Mouse (Mus musculus) stomach, embryonic 16.5 days (tissue): Measurements from ENCODE around the gene Sart1. TPM values are rescaled to one million over a fixed set of nuclear protein-coding genes. Genes with fewer than 3 reads are reported as not detected.

Experiments
- ATAC-seq: fragments of 200-750 bp; cut with Nextera tagmentation; 2 replicates; pipeline ENCODE4 v1.8.0; 2017; ENCODE audit warnings: moderate number of reproducible peaks, moderate TSS enrichment; ENCODE audit not compliant: insufficient read depth, low FRiP score
- H3K27ac ChIP-seq: fragments of 300-500 bp; sonication (generic); 2 replicates; pipeline ENCODE4 v1.5.1; 2014; ENCODE audit warnings: low read length
- H3K27me3 ChIP-seq: fragments of 300-500 bp; sonication (generic); 2 replicates; pipeline ENCODE4 v1.6.1; 2014; ENCODE audit warnings: low read length, control low read depth, mixed read lengths; ENCODE audit not compliant: control insufficient read depth, insufficient read depth
- H3K36me3 ChIP-seq: fragments of 300-500 bp; sonication (generic); 2 replicates; pipeline ENCODE4 v1.6.1; 2014; ENCODE audit warnings: low read length; ENCODE audit not compliant: control insufficient read depth, insufficient read depth
- H3K4me1 ChIP-seq: fragments of 300-500 bp; sonication (generic); 2 replicates; pipeline ENCODE4 v1.6.1; 2014; ENCODE audit warnings: low read length, control low read depth, mixed read lengths; ENCODE audit not compliant: control insufficient read depth, insufficient read depth
- H3K4me2 ChIP-seq: fragments of 300-500 bp; sonication (generic); 2 replicates; pipeline ENCODE4 v1.6.1; 2014; ENCODE audit warnings: low read depth, low read length, mixed read lengths
- H3K4me3 ChIP-seq: fragments of 300-500 bp; sonication (generic); replicated peaks from 2 replicates; pipeline ENCODE4 v1.5.1; 2014; ENCODE audit warnings: mild to moderate bottlenecking, low read length
- H3K9ac ChIP-seq: fragments of 300-500 bp; sonication (generic); 2 replicates; pipeline ENCODE4 v1.6.1; 2014; ENCODE audit warnings: low read length
- H3K9me3 ChIP-seq: fragments of 300-500 bp; sonication (generic); replicated peaks from 2 replicates; pipeline ENCODE4 v1.6.1; 2016; ENCODE audit warnings: low read length, control low read depth; ENCODE audit not compliant: control insufficient read depth
- WGBS: fragments of 180-500 bp; shearing (Covaris S2); extraction: QIAGEN DNeasy Blood & Tissue Kit; methylation state at CpG from one replicate; pipeline ENCODE4 v1.1.7; 2014; 5-methylcytosine and 5-hydroxymethylcytosine counted together
- polyA plus RNA-seq: library from polyadenylated mRNA; unstranded; fragments of >200 nt; fragmentation: Nextera tagmentation; extraction: Ambion mirVana; gene quantifications from 2 replicates; pipeline ENCODE4 v1.2.1, GENCODE M21; 2015

The Sart1 gene
- 54.1 and 56.4 TPM in 2 replicates for polyA plus RNA-seq

DNA sequence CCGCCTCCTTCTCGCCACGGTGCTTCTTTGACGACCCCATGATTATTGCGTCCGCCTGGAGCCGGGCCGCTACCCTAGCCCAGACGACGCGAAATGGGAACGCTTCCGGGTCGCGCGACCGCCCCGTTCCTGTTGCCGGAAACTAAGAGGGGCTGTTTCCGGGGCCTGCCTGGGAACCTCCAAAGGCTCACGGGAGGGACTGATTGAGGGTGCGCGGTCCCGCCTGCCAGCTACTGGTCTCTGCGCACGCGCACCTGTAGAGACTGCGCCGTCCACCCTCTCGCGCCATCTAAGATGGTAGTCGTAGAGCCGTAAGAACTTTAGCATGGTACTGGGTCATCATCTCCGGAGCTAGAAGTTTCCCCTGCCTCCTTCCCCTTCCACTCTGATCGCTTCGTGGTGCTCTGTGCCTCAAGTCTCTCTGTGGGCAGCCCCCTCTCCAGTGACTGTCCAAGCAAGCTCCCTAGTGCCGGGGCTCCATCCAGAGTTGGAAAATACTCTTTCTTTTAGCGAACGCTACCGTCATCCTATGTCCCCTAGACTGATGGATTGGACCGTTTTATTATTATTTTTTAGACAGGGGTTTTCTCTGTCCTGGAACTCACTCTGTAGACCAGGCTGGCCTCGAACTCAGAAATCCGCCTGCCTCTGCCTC is at the start of gene Sart1:
Gene Sart1 (minus strand): TSS at position 116 of the 655 bp plus-strand sequence.
- H3K9me3 ChIP-seq, result no peaks in the 10 kb centered on the region
- ATAC-seq, result peak; percentile 97
- H3K9ac ChIP-seq, result peak within 1 kb of the TSS; percentile 94
- H3K4me2 ChIP-seq, result peak within 1 kb of the TSS; percentile 89
- H3K4me3 ChIP-seq, result peak within 1 kb of the TSS; percentile 98
- H3K4me1 ChIP-seq, result peaks cover 31% of the 10 kb centered on the region; the same call in 1 of the 2 replicates
- H3K36me3 ChIP-seq, result peaks cover 11% of the 10 kb centered on the region
- H3K27me3 ChIP-seq, result no peaks in the 10 kb centered on the region
- 2% methylated on average over 43 of the region's 43 CpGs for WGBS
- H3K27ac ChIP-seq, result peak within 1 kb of the TSS; percentile 90

GRCm38 (mm10) chr19:5433951-5434350 is 45.4 kb upstream of the Sart1 start:
- H3K27ac ChIP-seq, result peak overlapping the region; percentile 72
- ATAC-seq, result no peak
- H3K9ac ChIP-seq, result peak overlapping the region; percentile 68; the same call in 1 of the 2 replicates
- peaks cover 16% of the 10 kb centered on the region for H3K4me1 ChIP-seq
- peak overlapping the region; percentile 71 for H3K4me2 ChIP-seq
- H3K36me3 ChIP-seq, result no peaks in the 10 kb centered on the region
- no peaks in the 10 kb centered on the region for H3K9me3 ChIP-seq
- no peaks in the 10 kb centered on the region for H3K27me3 ChIP-seq
- H3K4me3 ChIP-seq, result no peak overlapping the region
- WGBS, result 55% methylated on average over 7 of the region's 7 CpGs

- H3K27me3 ChIP-seq, result no peaks in the 10 kb centered on the region
- peak overlapping the region; percentile 71 for H3K4me2 ChIP-seq
- peaks cover 16% of the 10 kb centered on the region for H3K4me1 ChIP-seq
- H3K27ac ChIP-seq, result peak overlapping the region; percentile 72
- no peaks in the 10 kb centered on the region for H3K9me3 ChIP-seq
- H3K9ac ChIP-seq, result peak overlapping the region; percentile 68
- WGBS, result 4% methylated on average over 16 of the region's 16 CpGs
- H3K4me3 ChIP-seq, result peak overlapping the region; percentile 42
- peak; percentile 71 for ATAC-seq
- H3K36me3 ChIP-seq, result no peaks in the 10 kb centered on the region
Measured at GRCm38 (mm10) chr19:5432992-5433852, 44.7 kb upstream of the Sart1 start.

GRCm38 (mm10) chr19:5431911-5432464 is 43.5 kb upstream of the Sart1 start:
- Histone ChIP-seq H3K9me3 (no peaks in the 10 kb centered on the region), H3K36me3 (no peaks in the 10 kb centered on the region), H3K4me3 (no peak overlapping the region), H3K27me3 (no peaks in the 10 kb centered on the region), H3K4me2 (no peak overlapping the region), H3K27ac (no peak overlapping the region), H3K4me1 (peaks cover 19% of the 10 kb centered on the region), H3K9ac (no peak overlapping the region)
- 70% methylated on average over 4 of the region's 4 CpGs for WGBS
- ATAC-seq, result no peak

DNA sequence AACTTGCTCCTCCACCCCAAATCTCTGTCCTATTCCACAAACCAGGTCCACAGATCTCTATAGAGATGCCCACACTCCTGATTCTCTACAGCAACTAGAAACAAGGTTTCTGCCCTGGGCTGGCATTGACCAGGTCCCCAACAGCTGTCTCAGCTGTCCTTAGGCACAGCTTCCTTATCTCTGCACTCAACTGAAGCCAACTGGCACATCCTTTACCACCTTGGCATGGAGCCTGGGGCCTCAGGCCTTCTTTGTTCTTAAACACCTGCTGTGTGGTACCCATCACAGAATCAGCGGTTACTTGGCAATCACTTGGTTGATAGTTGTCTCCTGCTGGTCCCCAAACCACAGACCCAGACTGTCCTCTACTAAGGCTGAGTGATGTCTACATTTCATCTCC is 41.9 kb upstream of the Sart1 start:
- no peak overlapping the region for H3K9ac ChIP-seq
- H3K9me3 ChIP-seq, result no peaks in the 10 kb centered on the region
- no peak for ATAC-seq
- no peak overlapping the region for H3K4me2 ChIP-seq
- no peaks in the 10 kb centered on the region for H3K36me3 ChIP-seq
- no peak overlapping the region for H3K27ac ChIP-seq
- peaks cover 32% of the 10 kb centered on the region for H3K4me1 ChIP-seq
- no peaks in the 10 kb centered on the region for H3K27me3 ChIP-seq
- WGBS, result 83% methylated on average over 1 of the region's 1 CpGs
- no peak overlapping the region for H3K4me3 ChIP-seq

GRCm38 (mm10) chr19:5429806-5430205 is 41.3 kb upstream of the Sart1 start:
- WGBS, result 57% methylated on average over 8 of the region's 8 CpGs
- no peaks in the 10 kb centered on the region for H3K9me3 ChIP-seq
- H3K4me3 ChIP-seq, result no peak overlapping the region
- H3K9ac ChIP-seq, result no peak overlapping the region
- no peaks in the 10 kb centered on the region for H3K36me3 ChIP-seq
- H3K27ac ChIP-seq, result no peak overlapping the region
- H3K27me3 ChIP-seq, result no peaks in the 10 kb centered on the region
- no peak for ATAC-seq
- peaks cover 32% of the 10 kb centered on the region for H3K4me1 ChIP-seq
- no peak overlapping the region for H3K4me2 ChIP-seq

DNA sequence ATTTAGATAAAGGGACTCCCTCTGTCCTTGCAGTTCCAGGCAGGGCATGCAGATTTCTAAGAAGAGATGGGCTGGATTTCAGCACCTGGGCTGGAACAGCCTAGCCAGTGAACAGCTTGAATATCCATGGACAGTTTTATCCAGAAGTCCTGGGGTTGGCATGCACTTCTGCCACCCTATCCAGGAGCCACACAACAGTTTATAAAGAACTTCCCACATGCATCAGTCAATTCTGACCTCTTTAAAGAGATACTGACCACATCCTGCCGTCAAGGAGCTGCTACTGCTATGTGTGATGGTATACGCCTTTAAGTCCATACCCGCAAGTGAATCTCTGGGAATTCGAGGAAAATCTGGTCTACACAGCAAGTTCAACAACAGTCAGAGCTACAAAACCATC is 40.7 kb upstream of the Sart1 start:
- Histone ChIP-seq H3K27ac (no peak overlapping the region), H3K4me3 (no peak overlapping the region), H3K9ac (no peak overlapping the region), H3K4me2 (no peak overlapping the region), H3K4me1 (peaks cover 31% of the 10 kb centered on the region), H3K9me3 (no peaks in the 10 kb centered on the region), H3K36me3 (no peaks in the 10 kb centered on the region), H3K27me3 (no peaks in the 10 kb centered on the region)
- WGBS, result 75% methylated on average over 4 of the region's 4 CpGs
- no peak for ATAC-seq

DNA sequence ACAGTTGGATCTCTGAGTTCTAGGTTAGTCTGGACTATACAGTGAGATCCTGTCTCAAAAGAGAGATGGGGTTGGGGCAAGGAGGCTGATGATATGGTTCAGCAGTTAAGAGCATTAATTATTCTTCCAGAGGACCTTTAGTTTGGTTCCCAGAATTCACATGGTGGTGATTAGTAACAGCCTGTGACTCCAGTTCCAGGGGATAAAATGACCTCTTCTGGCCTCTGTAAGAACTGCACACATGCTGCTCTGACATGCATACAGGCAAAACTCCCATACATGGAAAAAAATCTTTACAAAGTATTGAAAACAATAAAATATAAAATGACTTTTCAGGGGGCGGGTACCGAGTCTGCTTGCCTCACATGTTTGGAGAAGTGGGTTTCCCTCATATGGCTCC is 39.6 kb upstream of the Sart1 start:
- no peak for ATAC-seq
- 83% methylated on average over 2 of the region's 2 CpGs for WGBS
- no peaks in the 10 kb centered on the region for H3K36me3 ChIP-seq
- H3K4me2 ChIP-seq, result no peak overlapping the region
- H3K9me3 ChIP-seq, result no peaks in the 10 kb centered on the region
- no peak overlapping the region for H3K4me3 ChIP-seq
- H3K27ac ChIP-seq, result no peak overlapping the region
- H3K9ac ChIP-seq, result no peak overlapping the region
- H3K4me1 ChIP-seq, result peaks cover 30% of the 10 kb centered on the region
- H3K27me3 ChIP-seq, result no peaks in the 10 kb centered on the region
